Mouse (Mus musculus) lung, adult 2 months (tissue): ENCODE results near the gene Tmem82. TPM values are rescaled to one million over a fixed set of nuclear protein-coding genes. Genes with fewer than 3 reads are reported as not detected.

Experiments used
- DNase-seq: peaks from one replicate; pipeline ENCODE4 v3.0.0; 2022
- H3K4me1 ChIP-seq: fragments of 200-500 bp; 2 replicates; pipeline ENCODE4 v1.6.1; 2011; ENCODE audit warnings: low read length; ENCODE audit not compliant: control insufficient read depth, insufficient read depth
- H3K4me3 ChIP-seq: fragments of 200-500 bp; replicated peaks from 2 replicates; pipeline ENCODE3; 2011; ENCODE audit warnings: low read depth, mild to moderate bottlenecking, control low read depth, low read length; ENCODE audit errors: extremely low read depth
- CTCF ChIP-seq: fragments of 200-500 bp; IDR thresholded peaks from 2 replicates; pipeline ENCODE4 v1.5.1; 2011; ENCODE audit warnings: mild to moderate bottlenecking, low read length, control low read depth; ENCODE audit not compliant: insufficient read depth
- POLR2A ChIP-seq: fragments of 200-500 bp; IDR thresholded peaks from 2 replicates; pipeline ENCODE4 v1.6.1; 2011; ENCODE audit warnings: low read depth, mild to moderate bottlenecking, control low read depth, low read length, borderline replicate concordance; ENCODE audit errors: extremely low read depth
- WGBS: fragments of 180-500 bp; shearing (Covaris S2); methylation state at CpG from one replicate; pipeline ENCODE4 v1.1.7; 2018; 5-methylcytosine and 5-hydroxymethylcytosine counted together
- polyA plus RNA-seq: library from polyadenylated mRNA; depleted of rRNA; stranded (reverse); fragments of >200 nt; gene quantifications from 2 replicates; pipeline ENCODE4 v1.2.3, GENCODE M21; 2012

Gene Tmem82
- polyA plus RNA-seq, 1 experiment, result 5.1 TPM

GRCm38 (mm10) chr4:141655908-141656608 lies 37.6 kb upstream of the Tmem82 start:
- DNase-seq, result peak; percentile 45
- 54% methylated on average over 12 of the region's 12 CpGs for WGBS
- H3K4me3 ChIP-seq, result no peak overlapping the region
- H3K4me1 ChIP-seq, result no peaks in the 10 kb centered on the region; the same call in 1 of the 2 replicates
- TF ChIP-seq POLR2A, result no peak
- TF ChIP-seq CTCF, result no peak

- no peak for DNase-seq
These were observed 36.1 kb upstream of the Tmem82 start for GRCm38 (mm10) chr4:141654509-141654908.

GRCm38 (mm10) chr4:141653813-141654212 lies 35.4 kb upstream of the Tmem82 start:
- no peak for TF ChIP-seq CTCF
- no peak for TF ChIP-seq POLR2A
- no peaks in the 10 kb centered on the region; the same call in 1 of the 2 replicates for H3K4me1 ChIP-seq
- H3K4me3 ChIP-seq, result no peak overlapping the region
- 72% methylated on average over 13 of the region's 13 CpGs for WGBS
- peak; percentile 41 for DNase-seq

More at GRCm38 (mm10) chr4:141654509-141654908, 36.1 kb upstream of the Tmem82 start:
- TF ChIP-seq CTCF, result no peak
- TF ChIP-seq POLR2A, result no peak
- WGBS, result 70% methylated on average over 6 of the region's 6 CpGs
- Histone ChIP-seq H3K4me1 (no peaks in the 10 kb centered on the region; the same call in 1 of the 2 replicates), H3K4me3 (no peak overlapping the region)

- 68% methylated on average over 8 of the region's 8 CpGs for WGBS
- Histone ChIP-seq H3K4me3 (no peak overlapping the region), H3K4me1 (no peaks in the 10 kb centered on the region; the same call in 1 of the 2 replicates)
- no peak for TF ChIP-seq CTCF
- no peak for TF ChIP-seq POLR2A
- no peak for DNase-seq
These were observed 34.6 kb upstream of the Tmem82 start for GRCm38 (mm10) chr4:141653044-141653443.

- DNase-seq, result no peak
- Histone ChIP-seq H3K4me3 (no peak overlapping the region), H3K4me1 (no peaks in the 10 kb centered on the region; the same call in 1 of the 2 replicates)
- 80% methylated on average over 10 of the region's 10 CpGs for WGBS
- TF ChIP-seq POLR2A, result no peak
- no peak for TF ChIP-seq CTCF
These were observed 33.5 kb upstream of the Tmem82 start for GRCm38 (mm10) chr4:141651944-141652343.

GRCm38 (mm10) chr4:141651286-141651685 lies 32.9 kb upstream of the Tmem82 start:
- no peak overlapping the region for H3K4me3 ChIP-seq
- H3K4me1 ChIP-seq, result no peaks in the 10 kb centered on the region; the same call in 1 of the 2 replicates
- TF ChIP-seq CTCF (no peak), POLR2A (no peak)
- WGBS, result 79% methylated on average over 6 of the region's 6 CpGs
- no peak for DNase-seq

GRCm38 (mm10) chr4:141649244-141649643 lies 30.8 kb upstream of the Tmem82 start:
- no peak for DNase-seq
- 58% methylated on average over 6 of the region's 6 CpGs for WGBS
- Histone ChIP-seq H3K4me1 (no peaks in the 10 kb centered on the region), H3K4me3 (no peak overlapping the region)
- TF ChIP-seq POLR2A (no peak), CTCF (no peak)

GRCm38 (mm10) chr4:141648262-141648661 lies 29.8 kb upstream of the Tmem82 start:
- WGBS, result 86% methylated on average over 5 of the region's 5 CpGs

GRCm38 (mm10) chr4:141647187-141647586 lies 28.8 kb upstream of the Tmem82 start:
- Histone ChIP-seq H3K4me1 (peaks cover 5% of the 10 kb centered on the region; the same call in 1 of the 2 replicates), H3K4me3 (no peak overlapping the region)
- DNase-seq, result no peak
- 83% methylated on average over 3 of the region's 3 CpGs for WGBS
- no peak for TF ChIP-seq CTCF
- no peak for TF ChIP-seq POLR2A

More at GRCm38 (mm10) chr4:141648262-141648661, 29.8 kb upstream of the Tmem82 start:
- TF ChIP-seq CTCF (no peak), POLR2A (no peak)
- DNase-seq, result no peak
- peaks cover 5% of the 10 kb centered on the region; the same call in 1 of the 2 replicates for H3K4me1 ChIP-seq
- no peak overlapping the region for H3K4me3 ChIP-seq

GRCm38 (mm10) chr4:141645988-141646387 lies 27.6 kb upstream of the Tmem82 start:
- Histone ChIP-seq H3K4me3 (no peak overlapping the region), H3K4me1 (peaks cover 5% of the 10 kb centered on the region; the same call in 1 of the 2 replicates)
- TF ChIP-seq CTCF (no peak), POLR2A (no peak)
- no peak for DNase-seq
- 88% methylated on average over 8 of the region's 8 CpGs for WGBS
